In genomic region chr7:109141753-109142152, GRCm38 (mm10) we compare ENCODE assay signal across 20 mouse cellular contexts. TPM values are rescaled to one million over a fixed set of nuclear protein-coding genes. Genes with fewer than 3 reads are reported as not detected.
DNase-seq lines count a peak whose midpoint lies in the region; ATAC-seq lines count a peak whose summit lies in the region.
"Had no signal": no experiment of that assay in that cellular context is flagged by ENCODE, and none has a peak within 500 bp of the region (broad histone marks: within the 10 kb centered on the region; RNA-seq: fewer than 3 reads in every experiment).

No protein-coding gene starts in this region.

- peak overlapping the region; percentile 16; the same call in 1 of the 2 replicates for H3K27ac ChIP-seq in hindbrain, embryonic 15.5 days (replicated peaks)
- peak overlapping the region; percentile 53 for H3K27ac ChIP-seq in midbrain, embryonic 15.5 days
- H3K27ac ChIP-seq: heart, adult 2 months; limb, embryonic 13.5 days; liver, embryonic 15.5 days had no signal

- H3K4me3 ChIP-seq in hindbrain, embryonic 15.5 days = no peak overlapping the region
- H3K4me3 ChIP-seq in midbrain, embryonic 15.5 days = no peak overlapping the region
- H3K4me3 ChIP-seq: heart, adult 2 months; limb, embryonic 13.5 days; liver, embryonic 15.5 days; megakaryocyte, embryonic 14.5 days had no signal

- no peaks in the 10 kb centered on the region for H3K9me3 ChIP-seq in hindbrain, embryonic 15.5 days
- H3K9me3 ChIP-seq in midbrain, embryonic 15.5 days = no peaks in the 10 kb centered on the region
- H3K9me3 ChIP-seq: G1E; limb, embryonic 13.5 days; liver, embryonic 15.5 days; megakaryocyte, embryonic 14.5 days had no signal

- no peak overlapping the region for H3K9ac ChIP-seq in hindbrain, embryonic 15.5 days
- H3K9ac ChIP-seq in midbrain, embryonic 15.5 days = no peak overlapping the region
- H3K9ac ChIP-seq: limb, embryonic 13.5 days; liver, embryonic 15.5 days had no signal

- ATAC-seq in hindbrain, embryonic 15.5 days (ENCODE audit: low FRiP score, low read depth) = no peak
- ATAC-seq in midbrain, embryonic 15.5 days (replicated peaks) = 0 out of 2 replicates have a peak, but pooled peaks have one; percentile 7
- ATAC-seq: CD4-positive, CD25-positive, alpha-beta regulatory T cell, adult 4 months had no signal

- DNase-seq in adrenal gland, adult 2 months = peak; percentile 43
- no peak for DNase-seq in adrenal gland, adult 8-10 months
- DNase-seq in Muller cell, postnatal 12 days (ENCODE audit: inconsistent ontology term) = peak; percentile 81
- DNase-seq in kidney, postnatal 4 days = no peak
- no peak for DNase-seq in gastrocnemius, postnatal 36 days
- DNase-seq in spleen, postnatal 36 days (ENCODE audit: low spot score in 2 of 2) = no peak
- DNase-seq: cerebellum, adult 9-10 months; heart, adult 2 months; kidney, adult 2 months; kidney, postnatal 25 days; layer of hippocampus, adult 9-11 months; lung, postnatal 10 days; thymus, postnatal 25 days had no signal

- H3K4me1 ChIP-seq in hindbrain, embryonic 15.5 days (replicated peaks) = peaks cover 23% of the 10 kb centered on the region
- H3K4me1 ChIP-seq in midbrain, embryonic 15.5 days = peaks cover 44% of the 10 kb centered on the region

- WGBS in hindbrain, embryonic 15.5 days = 25% methylated on average over 3 of the region's 3 CpGs
- 16% methylated on average over 3 of the region's 3 CpGs for WGBS in midbrain, embryonic 15.5 days

- H3K27me3 ChIP-seq in hindbrain, embryonic 15.5 days = peaks cover 5% of the 10 kb centered on the region; the same call in 1 of the 2 replicates
- no peaks in the 10 kb centered on the region for H3K27me3 ChIP-seq in midbrain, embryonic 15.5 days (replicated peaks)
- H3K27me3 ChIP-seq: liver, embryonic 15.5 days had no signal

- intact Hi-C loops in gastrocnemius, postnatal 36 days (cut with DNase I) = loop anchor here (5.0 kb wide), 1 partner anchor 281 kb away; no protein-coding TSS in a partner anchor

- H3K4me2 ChIP-seq in hindbrain, embryonic 15.5 days = no peak overlapping the region
- H3K4me2 ChIP-seq in midbrain, embryonic 15.5 days = no peak overlapping the region
- H3K4me2 ChIP-seq: limb, embryonic 13.5 days; liver, embryonic 15.5 days had no signal

- no peaks in the 10 kb centered on the region for H3K36me3 ChIP-seq in hindbrain, embryonic 15.5 days
- H3K36me3 ChIP-seq in midbrain, embryonic 15.5 days (replicated peaks) = no peaks in the 10 kb centered on the region
- H3K36me3 ChIP-seq: G1E; limb, embryonic 13.5 days; liver, embryonic 15.5 days had no signal

RNA-seq across cellular contexts. Expression of gene Lmo1, which starts 33.3 kb away (rescaled TPM):
- total RNA-seq in adrenal gland, adult 2 months (2021) = 1 to 10 TPM; 4.9 to 9.0 TPM
- 12.1 and 29.5 TPM in 2 replicates for polyA plus RNA-seq in adrenal gland, adult 2 months (2012; rRNA removed)
- total RNA-seq in adrenal gland, adult 8-10 months (2022) = 1 to 10 TPM; 4.8 to 8.5 (median 6.3) TPM
- 59.5 and 78.0 TPM in 2 replicates for polyA plus RNA-seq in hindbrain, embryonic 15.5 days (2015; fragmentation: Nextera tagmentation; extraction: Ambion mirVana)
- polyA plus RNA-seq in midbrain, embryonic 15.5 days (2015; fragmentation: Nextera tagmentation; extraction: Ambion mirVana) = 153 and 155 TPM in 2 replicates
- total RNA-seq in gastrocnemius, postnatal 36 days (2021) = 1 to 10 TPM; 2.3 to 2.8 TPM
- total RNA-seq: G1E had no signal
- polyA plus RNA-seq: CD4-positive, CD25-positive, alpha-beta regulatory T cell, adult 4 months; G1E had no signal

RNA-seq across cellular contexts. Expression of gene Ric3, which starts 58.6 kb away (rescaled TPM):
- total RNA-seq in adrenal gland, adult 2 months (2021) = 10 to 100 TPM; 39.6 to 63.7 TPM
- polyA plus RNA-seq in adrenal gland, adult 2 months (2012; rRNA removed) = 98.5 and 106 TPM in 2 replicates
- total RNA-seq in adrenal gland, adult 8-10 months (2022) = 10 to 100 TPM; 70.1 to 94.0 (median 82.6) TPM
- polyA plus RNA-seq in hindbrain, embryonic 15.5 days (2015; fragmentation: Nextera tagmentation; extraction: Ambion mirVana) = 33.2 and 35.6 TPM in 2 replicates
- polyA plus RNA-seq in midbrain, embryonic 15.5 days (2015; fragmentation: Nextera tagmentation; extraction: Ambion mirVana) = 35.1 and 39.1 TPM in 2 replicates
- total RNA-seq in gastrocnemius, postnatal 36 days (2021) = 1 to 10 TPM; 1.3 to 1.5 TPM
- polyA plus RNA-seq: G1E had no signal

Comparison
In these comparisons a context has a peak if more than half of its experiments do, and no peak if none do; other contexts are left out.
1. DNase-seq: peak in adrenal gland, adult 2 months (single experiment) and Muller cell, postnatal 12 days (single experiment); none in adrenal gland, adult 8-10 months (single experiment), kidney, postnatal 4 days (0 of 2), gastrocnemius, postnatal 36 days (0 of 2) and spleen, postnatal 36 days (0 of 2).
2. RNA of gene Ric3, which starts 58.6 kb away (total RNA-seq): 70.1 to 94.0 TPM in adrenal gland, adult 8-10 months and 39.6 to 63.7 TPM in adrenal gland, adult 2 months; 1.3 to 1.5 TPM in gastrocnemius, postnatal 36 days; every median in the first group is over 10 times any median in the second.